Mouse (Mus musculus): ENCODE results near the gene Lhfp. TPM values are rescaled to one million over a fixed set of nuclear protein-coding genes. Genes with fewer than 3 reads are reported as not detected.

Lhfp gene
- polyA plus RNA-seq, 1 experiment from 2014 or later = 53.6 TPM

GRCm38 (mm10) chr3:53044238-53044637 lies 2.9 kb downstream of the Lhfp start:
- peak overlapping the region; percentile 94 for H3K4me2 ChIP-seq
- H3K36me3 ChIP-seq = no peaks in the 10 kb centered on the region
- peaks cover 15% of the 10 kb centered on the region; the same call in 1 of the 2 replicates for H3K27me3 ChIP-seq (replicated peaks)
- peak overlapping the region; percentile 23; the same call in 1 of the 2 replicates for H3K27ac ChIP-seq (replicated peaks)
- no peaks in the 10 kb centered on the region for H3K9me3 ChIP-seq (replicated peaks)
- WGBS = 43% methylated on average over 7 of the region's 7 CpGs
- peaks cover 36% of the 10 kb centered on the region for H3K4me1 ChIP-seq
- no peak overlapping the region for H3K9ac ChIP-seq (replicated peaks)
- ATAC-seq (ENCODE audit: low FRiP score) = no peak
- peak overlapping the region; percentile 26 for H3K4me3 ChIP-seq (replicated peaks)

GRCm38 (mm10) chr3:53044682-53045299 lies 3.5 kb downstream of the Lhfp start:
- WGBS = 29% methylated on average over 11 of the region's 11 CpGs
- H3K9me3 ChIP-seq (replicated peaks) = no peaks in the 10 kb centered on the region
- H3K4me1 ChIP-seq = peaks cover 36% of the 10 kb centered on the region
- peaks cover 14% of the 10 kb centered on the region; the same call in 1 of the 2 replicates for H3K27me3 ChIP-seq (replicated peaks)
- peak overlapping the region; percentile 26 for H3K4me3 ChIP-seq (replicated peaks)
- H3K27ac ChIP-seq (replicated peaks) = no peak overlapping the region
- H3K9ac ChIP-seq (replicated peaks) = 0 out of 2 replicates have a peak overlapping the region, but pooled peaks have one; percentile 10
- H3K36me3 ChIP-seq = no peaks in the 10 kb centered on the region
- peak overlapping the region; percentile 94 for H3K4me2 ChIP-seq
- ATAC-seq (ENCODE audit: low FRiP score) = no peak

GRCm38 (mm10) chr3:53045697-53046096 lies 4.4 kb downstream of the Lhfp start:
- ATAC-seq (ENCODE audit: low FRiP score) = no peak
- Histone ChIP-seq H3K27me3 (replicated peaks) (peaks cover 8% of the 10 kb centered on the region; the same call in 1 of the 2 replicates), H3K36me3 (no peaks in the 10 kb centered on the region), H3K4me1 (peaks cover 32% of the 10 kb centered on the region), H3K27ac (replicated peaks) (no peak overlapping the region), H3K9ac (replicated peaks) (no peak overlapping the region), H3K4me3 (replicated peaks) (no peak overlapping the region), H3K9me3 (replicated peaks) (no peaks in the 10 kb centered on the region), H3K4me2 (no peak overlapping the region; the same call in 1 of the 2 replicates)
- 85% methylated on average over 4 of the region's 4 CpGs for WGBS

- Histone ChIP-seq H3K4me3 (replicated peaks) (no peak overlapping the region), H3K36me3 (no peaks in the 10 kb centered on the region), H3K9me3 (replicated peaks) (no peaks in the 10 kb centered on the region), H3K27ac (replicated peaks) (no peak overlapping the region), H3K27me3 (replicated peaks) (peaks cover 8% of the 10 kb centered on the region; the same call in 1 of the 2 replicates), H3K4me1 (peaks cover 26% of the 10 kb centered on the region), H3K4me2 (peak overlapping the region; percentile 11; the same call in 1 of the 2 replicates), H3K9ac (replicated peaks) (no peak overlapping the region)
- 85% methylated on average over 6 of the region's 6 CpGs for WGBS
- ATAC-seq (ENCODE audit: low FRiP score) = no peak
These were observed 5.0 kb downstream of the Lhfp start for GRCm38 (mm10) chr3:53046371-53046770.

DNA sequence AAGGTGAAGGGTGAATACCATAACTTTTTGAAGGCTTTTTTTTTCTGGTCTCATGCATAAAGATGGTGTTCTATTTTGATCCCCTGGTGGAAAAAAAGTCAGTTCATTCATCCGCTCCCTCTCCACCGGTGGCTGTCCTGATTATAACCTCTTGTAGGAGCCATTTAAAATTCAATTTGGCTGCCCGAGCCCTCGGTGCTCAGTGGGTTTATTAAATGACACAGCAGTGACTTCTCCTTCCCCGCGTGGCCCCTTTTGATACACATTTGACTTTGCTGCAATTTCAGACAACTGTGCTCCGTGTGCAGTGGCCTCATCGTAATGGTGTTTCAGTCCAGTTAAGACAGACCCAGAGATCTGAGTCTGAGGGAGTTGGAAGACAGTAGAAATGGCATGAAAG lies 11.1 kb downstream of the Lhfp start:
- Histone ChIP-seq H3K9me3 (replicated peaks) (no peaks in the 10 kb centered on the region), H3K4me3 (replicated peaks) (no peak overlapping the region), H3K4me2 (no peak overlapping the region), H3K9ac (replicated peaks) (no peak overlapping the region), H3K27ac (replicated peaks) (no peak overlapping the region), H3K27me3 (replicated peaks) (no peaks in the 10 kb centered on the region), H3K4me1 (peaks cover 12% of the 10 kb centered on the region), H3K36me3 (no peaks in the 10 kb centered on the region)
- 17% methylated on average over 8 of the region's 8 CpGs for WGBS
- ATAC-seq (ENCODE audit: low FRiP score) = no peak

- peaks cover 23% of the 10 kb centered on the region for H3K4me1 ChIP-seq
- H3K4me2 ChIP-seq = no peak overlapping the region
- H3K4me3 ChIP-seq (replicated peaks) = no peak overlapping the region
- WGBS = 91% methylated on average over 10 of the region's 10 CpGs
- no peaks in the 10 kb centered on the region for H3K9me3 ChIP-seq (replicated peaks)
- no peak overlapping the region for H3K27ac ChIP-seq (replicated peaks)
- no peaks in the 10 kb centered on the region for H3K36me3 ChIP-seq
- H3K9ac ChIP-seq (replicated peaks) = no peak overlapping the region
- ATAC-seq (ENCODE audit: low FRiP score) = no peak
- H3K27me3 ChIP-seq (replicated peaks) = no peaks in the 10 kb centered on the region
These were observed 15.1 kb downstream of the Lhfp start for GRCm38 (mm10) chr3:53056430-53056829.

DNA sequence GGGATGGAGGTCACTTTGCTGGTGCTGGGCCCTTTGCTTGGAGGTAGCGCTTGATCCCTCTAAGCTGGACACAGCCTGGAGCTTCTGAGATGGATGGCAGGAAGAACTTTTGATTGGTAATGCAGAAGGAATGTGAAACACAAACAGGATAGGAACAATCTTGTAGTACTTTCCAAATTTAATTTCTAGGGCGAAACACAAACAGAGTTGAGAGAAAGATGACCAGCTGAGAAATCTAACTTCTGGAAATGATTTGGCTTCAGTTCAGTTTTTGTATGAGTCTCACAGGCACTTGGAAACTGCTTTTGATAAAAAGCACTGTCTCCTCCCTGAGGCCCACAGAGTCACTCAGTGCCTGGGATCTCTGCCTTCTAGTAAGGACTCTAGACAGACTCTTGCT lies 18.6 kb downstream of the Lhfp start:
- H3K27ac ChIP-seq (replicated peaks) = no peak overlapping the region
- H3K4me2 ChIP-seq = no peak overlapping the region
- no peaks in the 10 kb centered on the region for H3K36me3 ChIP-seq
- WGBS = 84% methylated on average over 2 of the region's 2 CpGs
- H3K9ac ChIP-seq (replicated peaks) = no peak overlapping the region
- ATAC-seq (ENCODE audit: low FRiP score) = no peak
- H3K4me1 ChIP-seq = peaks cover 35% of the 10 kb centered on the region
- no peaks in the 10 kb centered on the region for H3K27me3 ChIP-seq (replicated peaks)
- H3K4me3 ChIP-seq (replicated peaks) = no peak overlapping the region
- no peaks in the 10 kb centered on the region for H3K9me3 ChIP-seq (replicated peaks)

- no peaks in the 10 kb centered on the region for H3K27me3 ChIP-seq (replicated peaks)
- no peaks in the 10 kb centered on the region for H3K9me3 ChIP-seq (replicated peaks)
- peaks cover 47% of the 10 kb centered on the region for H3K4me1 ChIP-seq
- no peaks in the 10 kb centered on the region for H3K36me3 ChIP-seq
- no peak for ATAC-seq (ENCODE audit: low FRiP score)
- WGBS = 58% methylated on average over 13 of the region's 13 CpGs
- H3K27ac ChIP-seq (replicated peaks) = no peak overlapping the region
- H3K4me3 ChIP-seq (replicated peaks) = no peak overlapping the region
- H3K9ac ChIP-seq (replicated peaks) = no peak overlapping the region
- H3K4me2 ChIP-seq = no peak overlapping the region
These were observed 22.3 kb downstream of the Lhfp start for GRCm38 (mm10) chr3:53063423-53064147.

DNA sequence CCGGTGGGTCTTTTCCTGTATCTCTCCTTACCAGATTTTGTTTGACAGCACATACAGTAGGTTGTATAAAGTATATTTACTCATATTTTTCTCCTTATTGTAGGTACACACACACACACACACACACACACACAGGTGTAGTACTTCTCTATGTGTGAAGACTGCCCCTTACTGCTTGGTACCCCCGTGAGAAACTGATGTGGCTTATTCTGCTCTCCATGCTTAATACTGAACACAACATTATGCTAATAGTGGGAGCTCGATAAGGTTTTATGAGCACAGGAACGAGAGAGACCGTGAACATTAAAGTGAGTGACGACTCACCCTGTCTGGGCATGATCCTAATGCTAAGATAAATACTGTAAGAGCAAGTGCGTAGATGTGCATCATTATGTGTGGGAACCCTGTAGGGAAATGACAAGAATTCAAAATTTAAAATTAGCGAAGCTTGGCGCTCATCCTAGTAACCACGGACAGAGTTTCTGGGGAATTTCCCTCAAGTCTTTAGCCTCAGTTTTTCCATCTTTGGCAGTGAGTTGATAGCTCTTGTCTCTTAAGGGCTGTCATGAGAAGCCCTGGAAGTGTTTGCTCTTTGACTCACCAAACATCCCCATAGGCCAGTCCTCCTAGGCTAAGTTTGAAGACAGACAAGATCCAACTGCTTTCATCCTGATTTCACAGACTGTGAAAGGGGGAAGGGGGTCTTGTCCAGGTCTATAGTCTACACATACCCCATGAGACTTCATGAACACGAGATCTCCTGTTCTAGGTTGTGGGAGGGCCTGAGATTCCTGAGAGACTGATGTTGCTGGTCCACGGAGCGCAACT lies 24.2 kb downstream of the Lhfp start:
- H3K27ac ChIP-seq (replicated peaks) = no peak overlapping the region
- H3K4me3 ChIP-seq (replicated peaks) = no peak overlapping the region
- no peak overlapping the region for H3K4me2 ChIP-seq
- no peak overlapping the region for H3K9ac ChIP-seq (replicated peaks)
- peak; percentile 21; the same call in 1 of the 2 replicates for ATAC-seq (ENCODE audit: low FRiP score)
- no peaks in the 10 kb centered on the region for H3K9me3 ChIP-seq (replicated peaks)
- peaks cover 39% of the 10 kb centered on the region for H3K4me1 ChIP-seq
- H3K36me3 ChIP-seq = no peaks in the 10 kb centered on the region
- H3K27me3 ChIP-seq (replicated peaks) = no peaks in the 10 kb centered on the region
- 47% methylated on average over 13 of the region's 13 CpGs for WGBS

GRCm38 (mm10) chr3:53066095-53066372 lies 24.7 kb downstream of the Lhfp start:
- H3K36me3 ChIP-seq = no peaks in the 10 kb centered on the region
- no peaks in the 10 kb centered on the region for H3K27me3 ChIP-seq (replicated peaks)
- no peaks in the 10 kb centered on the region for H3K9me3 ChIP-seq (replicated peaks)
- no peak overlapping the region for H3K4me3 ChIP-seq (replicated peaks)
- no peak overlapping the region for H3K27ac ChIP-seq (replicated peaks)
- no peak overlapping the region for H3K4me2 ChIP-seq
- H3K9ac ChIP-seq (replicated peaks) = no peak overlapping the region
- ATAC-seq (ENCODE audit: low FRiP score) = peak; percentile 55; the same call in 1 of the 2 replicates
- WGBS = 60% methylated on average over 4 of the region's 4 CpGs
- peaks cover 39% of the 10 kb centered on the region for H3K4me1 ChIP-seq

DNA sequence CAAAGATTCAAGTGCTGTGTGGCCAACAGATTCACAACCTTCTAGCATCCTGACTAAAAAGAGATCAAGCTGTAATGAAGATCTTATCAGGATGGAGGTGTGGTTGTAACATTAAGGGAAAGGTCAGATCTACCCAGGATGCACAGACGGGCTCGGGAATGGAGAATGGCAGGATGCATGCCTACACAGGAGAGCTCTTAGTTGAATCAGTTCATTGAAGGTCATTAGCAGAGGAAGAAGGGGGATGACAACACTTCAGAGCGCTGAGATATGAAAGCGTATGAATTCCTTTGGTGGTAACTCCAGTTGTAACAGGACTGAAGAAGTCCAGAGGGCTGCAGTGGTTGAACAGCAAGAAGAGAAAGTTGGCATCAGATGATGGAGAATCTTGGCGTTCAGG lies 27.1 kb downstream of the Lhfp start:
- H3K36me3 ChIP-seq = no peaks in the 10 kb centered on the region
- no peak overlapping the region for H3K4me3 ChIP-seq (replicated peaks)
- no peak overlapping the region for H3K4me2 ChIP-seq
- H3K9me3 ChIP-seq (replicated peaks) = no peaks in the 10 kb centered on the region
- peaks cover 31% of the 10 kb centered on the region for H3K4me1 ChIP-seq
- WGBS = 93% methylated on average over 5 of the region's 5 CpGs
- no peak for ATAC-seq (ENCODE audit: low FRiP score)
- H3K27ac ChIP-seq (replicated peaks) = no peak overlapping the region
- no peak overlapping the region for H3K9ac ChIP-seq (replicated peaks)
- no peaks in the 10 kb centered on the region for H3K27me3 ChIP-seq (replicated peaks)

Data from neural tube, embryonic 15.5 days (tissue).